Mouse (Mus musculus): Measurements from ENCODE around the gene Eps8l2.

DNA sequence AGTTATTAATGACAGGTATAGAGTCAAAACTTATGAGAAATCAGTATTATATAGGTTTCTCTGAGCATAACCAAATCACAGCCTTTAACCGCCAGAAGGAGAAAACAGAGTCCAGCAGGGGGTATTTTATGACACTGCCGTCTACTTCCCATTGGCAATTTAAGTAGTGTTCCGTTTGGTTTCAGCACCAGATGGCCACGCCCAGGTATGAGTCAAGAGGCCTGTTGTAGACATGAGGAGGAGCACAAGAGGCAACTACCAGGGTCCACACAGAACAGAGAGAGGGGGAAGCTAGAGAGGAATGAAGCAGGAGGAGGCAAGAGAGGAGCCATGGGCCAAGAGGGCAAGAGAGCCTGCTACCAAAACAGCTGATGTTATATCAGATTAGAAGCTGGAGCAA, 40.9 kb downstream of the Eps8l2 start:
- TF ChIP-seq CTCF (IDR thresholded peaks at IDR 0.05; ENCODE audit: low read depth, low read length) = no peak
- TF ChIP-seq POLR2A (IDR thresholded peaks at IDR 0.05; ENCODE audit: borderline replicate concordance, low read depth, low read length) = no peak

All from bone marrow macrophage, adult 2 months (primary cell).